Mouse (Mus musculus): ENCODE measurements around the gene Slc25a31.
A peak's percentile ranks its signal among the peaks of the same experiment; 100 is the strongest.

The Slc25a31 gene

GRCm38 (mm10) chr3:40708655-40709054 lies at the start of gene Slc25a31:
Slc25a31 (plus strand) TSS chr3:40708855.
- no peak for DNase-seq

DNA sequence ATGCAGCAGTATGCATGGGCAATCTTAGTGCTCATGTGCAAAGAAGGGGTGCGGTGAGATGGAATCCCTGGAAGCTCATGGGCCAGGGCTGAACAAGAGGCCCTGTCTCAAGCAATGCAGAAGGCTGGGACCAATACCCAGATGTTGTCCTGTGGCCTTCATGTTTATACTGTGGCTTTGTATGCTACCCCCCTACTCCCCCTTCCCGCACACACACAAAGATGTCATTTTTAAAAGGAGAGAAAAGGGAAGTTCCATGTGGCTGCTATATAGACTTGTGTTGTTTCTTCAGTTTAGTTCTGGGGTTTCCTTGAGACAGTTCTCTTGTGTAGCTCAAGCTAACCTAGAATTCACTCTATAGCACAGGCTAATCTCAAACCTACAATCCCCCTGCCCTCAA lies 48.4 kb upstream of the Slc25a31 start:
- no peak for DNase-seq

DNA sequence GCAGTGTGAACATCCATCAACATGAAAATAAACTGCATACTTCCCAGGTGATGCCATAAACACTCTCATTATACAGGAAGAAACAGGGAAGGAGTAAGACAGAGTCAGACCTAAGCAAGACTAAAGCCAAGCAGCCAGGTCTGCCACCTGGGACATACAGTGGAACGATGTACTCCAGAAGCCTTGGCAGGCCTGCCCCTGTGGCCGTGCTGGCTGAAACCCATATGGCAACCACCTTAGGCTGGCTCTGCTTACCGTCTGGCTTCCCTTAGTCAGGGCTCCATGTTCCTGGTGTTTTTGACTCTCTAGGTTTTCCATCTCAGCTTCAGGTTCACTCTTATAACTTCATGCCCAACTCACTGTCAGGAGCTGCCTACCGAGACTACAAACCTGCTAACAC lies 42.5 kb upstream of the Slc25a31 start:
- no peak for DNase-seq

DNA sequence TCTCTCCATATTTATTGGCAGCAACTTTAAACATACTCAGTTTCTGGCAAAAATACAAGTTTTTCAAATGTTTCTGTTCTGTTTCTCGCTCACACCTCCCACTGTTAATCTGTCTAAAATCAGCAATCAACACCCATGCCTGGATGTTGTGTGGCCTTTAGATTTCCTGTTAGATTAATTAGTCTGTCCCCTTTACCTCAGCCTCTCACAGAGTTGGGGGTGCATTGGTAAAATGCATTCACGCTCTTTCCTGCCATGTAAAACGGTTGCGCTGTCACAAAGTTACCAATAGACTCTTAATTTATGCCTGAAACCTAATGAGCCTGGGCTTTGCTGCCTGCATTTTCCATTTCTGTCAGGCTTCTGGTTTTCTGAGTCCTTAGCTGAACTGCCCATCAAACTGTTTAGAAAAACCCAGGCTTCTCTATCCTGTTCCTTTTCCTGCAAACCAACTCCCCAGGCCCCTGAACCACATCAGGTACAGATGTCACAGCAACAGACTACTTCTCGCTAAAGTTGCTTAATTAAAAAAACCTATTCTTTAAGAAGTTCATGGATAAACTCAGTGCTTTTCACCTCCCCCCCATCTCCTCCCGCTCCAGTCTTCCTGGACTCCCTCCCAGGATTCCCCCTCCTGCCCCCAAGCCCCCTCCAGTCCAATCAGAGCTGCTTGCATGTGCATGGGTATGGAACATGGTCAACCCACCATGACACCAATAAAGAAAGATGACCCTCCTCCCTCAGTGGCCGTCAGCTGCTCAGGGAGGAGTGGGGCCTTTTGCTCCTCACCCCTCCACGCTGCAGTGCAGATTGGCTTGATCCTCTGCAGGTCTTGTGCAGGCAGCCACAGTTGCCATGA lies 41.6 kb upstream of the Slc25a31 start:
- no peak for DNase-seq

DNA sequence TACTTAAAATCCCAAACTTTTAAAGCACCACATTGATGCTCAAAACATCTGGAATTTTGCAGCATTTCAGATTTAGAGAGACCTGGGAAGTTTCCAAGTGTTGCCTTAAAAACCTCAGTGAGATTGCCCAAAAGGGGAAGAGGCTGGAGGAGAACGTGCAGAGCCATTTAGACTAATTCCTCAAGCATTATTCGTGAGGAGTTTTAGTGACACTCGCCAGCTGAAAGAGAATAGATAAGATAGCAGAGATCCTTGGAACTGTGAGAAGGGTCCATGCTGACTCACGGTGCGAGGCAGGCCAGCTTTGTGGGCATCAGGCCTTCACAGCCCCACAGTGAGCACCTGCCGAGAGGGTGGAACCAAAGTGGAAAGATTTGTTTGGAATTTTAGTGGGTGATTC lies 39.8 kb upstream of the Slc25a31 start:
- no peak for DNase-seq

- DNase-seq, result no peak
Observed at GRCm38 (mm10) chr3:40669395-40669794, 39.3 kb upstream of the Slc25a31 start.

- no peak for DNase-seq
Observed at GRCm38 (mm10) chr3:40673515-40673914, 35.1 kb upstream of the Slc25a31 start.

DNA sequence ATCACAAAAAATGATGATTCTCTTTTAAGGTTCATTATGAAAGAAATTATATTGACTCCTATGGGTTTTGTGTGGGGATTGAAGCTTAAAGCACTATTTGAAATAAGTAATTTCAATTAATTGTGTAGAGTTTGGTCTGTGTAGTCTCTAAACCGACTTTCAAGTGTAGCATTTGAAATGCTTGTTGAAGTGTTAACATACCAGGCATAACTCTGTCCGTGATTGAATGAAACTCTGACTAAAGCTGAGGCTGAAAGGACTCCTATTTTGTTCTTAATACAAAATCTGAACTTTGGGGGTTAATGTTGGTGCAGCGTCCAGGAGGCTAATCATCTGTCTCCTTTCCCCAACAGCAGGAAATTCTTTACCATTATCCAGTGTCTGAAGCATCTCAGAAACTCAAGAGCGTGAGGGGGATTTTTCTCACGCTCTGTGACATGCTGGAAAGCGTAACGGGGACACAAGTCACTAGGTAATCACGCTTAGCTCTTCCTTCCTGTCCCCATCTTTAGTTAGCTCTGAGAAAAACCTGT lies 33.7 kb upstream of the Slc25a31 start:
- peak; percentile 44 for DNase-seq

DNA sequence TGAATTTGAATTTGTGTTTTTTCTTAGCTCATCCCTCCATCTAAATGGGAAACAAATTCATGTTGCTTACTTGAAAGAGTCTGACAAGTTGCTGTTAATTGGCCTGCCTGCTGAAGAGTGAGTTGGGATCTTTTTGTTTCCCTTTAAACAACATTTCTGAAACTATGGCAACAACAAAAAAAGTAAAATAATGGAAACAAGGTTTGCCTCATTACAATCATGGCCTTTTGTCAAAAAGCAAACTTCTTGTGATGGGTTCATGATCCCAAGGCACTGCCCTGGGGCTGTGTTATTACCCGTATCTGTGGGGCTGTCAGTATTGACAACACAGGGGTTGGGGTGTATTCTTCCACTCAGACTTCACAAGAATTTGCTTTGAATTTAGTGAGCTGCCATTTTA lies 29.8 kb upstream of the Slc25a31 start:
- DNase-seq, result no peak

DNA sequence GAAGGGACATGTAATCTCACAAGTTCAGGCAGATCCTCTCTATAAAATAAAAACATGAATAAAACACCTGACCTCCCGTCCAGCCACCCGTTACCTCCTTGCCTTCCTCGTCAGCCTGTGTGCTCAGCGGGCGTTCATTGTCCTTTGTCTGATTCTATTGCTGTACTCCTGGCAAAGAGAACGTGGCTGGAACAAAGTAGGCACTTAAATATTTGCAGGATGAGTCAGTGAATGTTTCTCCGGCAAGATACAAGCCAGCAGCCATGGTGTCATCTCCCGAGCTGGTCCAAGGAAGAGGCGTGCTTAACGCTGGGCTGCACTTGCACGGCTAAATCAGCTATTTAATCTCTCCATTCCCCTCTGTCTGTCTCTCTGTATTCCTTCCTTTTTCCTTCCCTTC lies 26.3 kb upstream of the Slc25a31 start:
- DNase-seq, result peak; percentile 11

- no peak for DNase-seq
Observed at GRCm38 (mm10) chr3:40683171-40683570, 25.5 kb upstream of the Slc25a31 start.

DNA sequence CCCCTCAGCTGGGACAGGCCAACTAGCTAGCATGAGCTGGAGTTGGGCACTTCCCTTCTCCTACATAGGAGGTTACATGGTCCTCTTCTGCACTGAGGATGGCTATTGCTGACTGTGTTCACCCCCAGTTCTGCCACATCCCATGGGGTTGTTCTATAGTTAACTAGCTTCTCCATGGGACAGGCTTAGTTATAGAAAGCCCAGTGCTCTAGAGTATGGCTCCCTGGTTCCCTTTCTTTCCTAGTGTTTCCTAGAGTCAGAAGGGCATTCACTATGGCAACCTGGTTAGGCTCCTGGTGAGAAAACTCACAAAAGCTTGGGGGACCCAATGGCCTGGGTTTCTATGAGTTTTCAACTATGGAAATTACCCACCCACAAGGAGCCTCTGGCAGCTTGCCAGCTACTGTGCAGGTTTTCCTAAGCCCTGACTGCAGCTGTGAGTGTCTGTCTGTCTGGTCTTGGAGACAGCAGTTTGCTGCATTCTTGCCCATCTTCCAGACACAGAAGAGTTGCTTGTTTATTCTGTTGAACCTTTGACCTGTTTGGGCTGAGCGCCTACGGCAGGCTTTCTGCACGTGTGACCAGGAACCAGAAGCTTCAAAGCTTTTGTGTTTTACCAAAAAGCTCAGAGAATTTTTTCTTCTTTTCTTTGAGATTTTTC lies 22.7 kb upstream of the Slc25a31 start:
- peak; percentile 79 for DNase-seq

DNA sequence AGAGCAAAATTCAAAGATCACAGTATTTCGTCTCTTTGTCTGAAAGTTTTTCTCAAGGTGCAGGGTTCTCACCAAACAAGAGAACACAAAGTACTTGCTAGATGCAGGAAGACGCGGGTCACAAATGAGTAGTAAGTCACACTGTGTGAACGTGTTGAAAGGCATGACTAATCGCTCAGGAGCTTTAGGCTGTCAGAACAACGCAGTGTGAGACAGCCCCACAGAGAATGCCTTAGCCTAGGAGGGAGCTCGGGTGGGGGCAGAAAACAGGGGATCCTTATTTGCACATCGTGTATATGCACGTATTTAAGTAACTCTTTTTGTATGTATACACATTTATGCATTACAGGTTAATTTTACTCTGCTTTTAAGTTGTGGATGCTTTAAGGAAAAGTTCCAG lies 21.8 kb upstream of the Slc25a31 start:
- peak; percentile 64 for DNase-seq

- DNase-seq, result peak; percentile 17
Observed at GRCm38 (mm10) chr3:40687588-40687987, 21.1 kb upstream of the Slc25a31 start.

GRCm38 (mm10) chr3:40691566-40691965 lies 17.1 kb upstream of the Slc25a31 start:
- no peak for DNase-seq

DNA sequence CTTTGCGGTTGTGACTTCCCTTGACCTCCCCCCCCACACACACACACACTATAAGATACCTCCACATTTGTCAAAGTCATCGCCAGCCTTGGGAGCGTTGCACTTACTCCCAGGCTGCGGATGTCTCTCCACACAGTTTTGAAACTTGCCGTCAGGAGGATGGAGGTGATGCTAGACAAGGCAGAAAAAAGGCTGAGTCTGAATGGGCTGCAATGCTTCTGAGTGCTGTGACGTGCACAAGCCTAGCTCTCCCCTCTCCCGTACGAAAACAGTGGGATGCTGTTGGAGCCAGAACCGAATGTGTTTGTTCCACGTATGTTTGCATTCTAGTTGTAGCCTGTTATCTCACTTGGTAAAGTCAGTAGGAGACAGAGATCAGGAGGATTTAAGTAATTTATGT lies 15.2 kb upstream of the Slc25a31 start:
- no peak for DNase-seq

- no peak for DNase-seq
Observed at GRCm38 (mm10) chr3:40693960-40694359, 14.7 kb upstream of the Slc25a31 start.

- DNase-seq, result no peak
Observed at GRCm38 (mm10) chr3:40694438-40694837, 14.2 kb upstream of the Slc25a31 start.

DNA sequence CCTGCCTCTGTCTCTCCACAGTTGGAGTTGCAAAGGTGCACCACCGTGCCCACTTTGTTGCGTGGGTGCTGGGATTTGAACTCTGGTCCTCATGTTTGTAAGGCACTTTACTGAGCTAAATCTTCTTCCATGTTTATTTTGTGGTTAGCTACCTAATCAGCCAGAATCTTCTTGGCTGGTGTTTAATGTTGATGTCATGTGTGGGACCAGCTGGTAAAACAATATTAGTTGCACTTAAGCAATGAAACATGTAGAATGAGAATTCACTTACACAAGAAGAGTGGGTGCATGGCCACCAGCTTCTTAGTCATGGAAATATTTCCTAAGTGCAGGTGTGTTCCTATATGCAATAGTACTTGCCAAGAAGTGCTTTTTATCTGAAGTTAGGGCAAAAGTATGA lies 13.5 kb upstream of the Slc25a31 start:
- no peak for DNase-seq

DNA sequence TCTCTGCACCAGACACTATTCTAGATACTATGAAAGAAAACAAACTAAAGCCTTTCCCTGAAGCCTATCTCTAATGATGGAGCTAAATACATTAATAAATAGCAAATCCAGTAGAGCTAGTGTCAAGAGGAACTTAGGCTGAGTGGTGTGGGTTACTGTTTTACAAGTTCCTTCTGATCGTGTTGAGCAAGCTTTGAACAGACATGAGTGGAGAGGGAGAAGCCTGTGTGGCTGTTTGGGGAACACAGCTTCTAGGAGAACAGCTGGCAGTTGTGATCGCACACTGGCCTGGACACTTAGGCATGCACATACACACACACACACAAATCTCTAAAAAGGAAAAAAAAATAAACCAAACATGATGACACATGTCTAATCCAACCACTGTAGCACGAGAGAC lies 9.8 kb upstream of the Slc25a31 start:
- DNase-seq, result no peak

GRCm38 (mm10) chr3:40704816-40705430 lies 3.7 kb upstream of the Slc25a31 start:
- DNase-seq, result no peak

DNA sequence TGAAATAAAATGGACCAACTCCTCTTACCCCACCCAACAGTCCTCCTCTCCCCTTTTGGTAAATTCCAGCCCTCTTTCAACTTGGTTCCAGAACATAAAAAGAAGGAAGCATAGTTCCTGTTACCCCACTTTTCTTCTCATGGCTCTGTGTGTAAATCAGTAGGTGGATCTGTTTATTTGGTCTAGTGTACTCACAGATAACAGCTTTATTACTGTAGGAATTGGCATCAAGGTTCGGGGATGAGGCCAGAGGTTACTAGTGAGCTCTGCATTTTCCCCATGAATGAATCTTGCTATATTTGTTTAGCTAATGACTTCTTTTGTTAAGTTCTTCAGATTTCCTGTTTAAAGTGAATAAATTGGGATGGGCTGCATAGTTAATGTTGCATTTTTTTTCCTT lies 7.4 kb downstream of the Slc25a31 start:
- no peak for DNase-seq

- no peak for DNase-seq
Observed at GRCm38 (mm10) chr3:40719022-40719421, 10.4 kb downstream of the Slc25a31 start.
